Mouse (Mus musculus) ES-E14 (cell line): Measurements from ENCODE around the gene Lgals4.

ENCODE experiments used
- CHD2 ChIP-seq: IDR thresholded peaks from 2 replicates; pipeline ENCODE4 v1.6.1; 2014; ENCODE audit warnings: mild to moderate bottlenecking, low read depth, low read length, inconsistent platforms
- HCFC1 ChIP-seq: IDR thresholded peaks from 2 replicates; pipeline ENCODE4 v1.6.1; 2012; ENCODE audit warnings: low read length, inconsistent platforms, borderline replicate concordance; ENCODE audit not compliant: insufficient read depth
- ZC3H11A ChIP-seq: IDR thresholded peaks from 2 replicates; pipeline ENCODE4 v1.6.1; 2012; ENCODE audit warnings: low read depth, mild to moderate bottlenecking, inconsistent platforms, low read length, borderline replicate concordance

- TF ChIP-seq ZC3H11A = no peak
- no peak for TF ChIP-seq CHD2
- no peak for TF ChIP-seq HCFC1
Measured at GRCm38 (mm10) chr7:28830981-28831380, 2.7 kb upstream of the Lgals4 start.
